Mouse (Mus musculus) intestine, postnatal 0 days (tissue): Measurements from ENCODE around the gene Ano3. TPM values are rescaled to one million over a fixed set of nuclear protein-coding genes. Genes with fewer than 3 reads are reported as not detected.

Experiments
- ATAC-seq: fragments of 200-750 bp; cut with Nextera tagmentation; 2 replicates; pipeline ENCODE4 v1.8.0; 2017; ENCODE audit warnings: mild to moderate bottlenecking, moderate TSS enrichment, moderate library complexity
- H3K27ac ChIP-seq: fragments of 300-500 bp; sonication (generic); 2 replicates; pipeline ENCODE4 v1.5.1; 2014; ENCODE audit warnings: mild to moderate bottlenecking, low read depth, low read length, moderate library complexity
- H3K27me3 ChIP-seq: fragments of 300-500 bp; sonication (generic); replicated peaks from 2 replicates; pipeline ENCODE4 v1.6.1; 2014; ENCODE audit warnings: low read length, mixed read lengths; ENCODE audit not compliant: control insufficient read depth, insufficient read depth
- H3K36me3 ChIP-seq: fragments of 300-500 bp; sonication (generic); 2 replicates; pipeline ENCODE4 v1.6.1; 2014; ENCODE audit warnings: mild to moderate bottlenecking, moderate library complexity; ENCODE audit not compliant: control insufficient read depth, insufficient read depth
- H3K4me1 ChIP-seq: fragments of 300-500 bp; sonication (generic); replicated peaks from 2 replicates; pipeline ENCODE4 v1.6.1; 2014; ENCODE audit warnings: antibody characterized with exemption, low read length, mixed read lengths; ENCODE audit not compliant: control insufficient read depth, insufficient read depth
- H3K4me2 ChIP-seq: fragments of 300-500 bp; sonication (generic); replicated peaks from 2 replicates; pipeline ENCODE4 v1.6.1; 2014; ENCODE audit warnings: low read depth, mild to moderate bottlenecking, moderate library complexity
- H3K4me3 ChIP-seq: fragments of 300-500 bp; sonication (generic); 2 replicates; pipeline ENCODE4 v1.5.1; 2014; ENCODE audit warnings: low read depth, low read length
- H3K9ac ChIP-seq: fragments of 300-500 bp; sonication (generic); 2 replicates; pipeline ENCODE4 v1.6.1; 2014; ENCODE audit warnings: mild to moderate bottlenecking, low read depth, low read length
- H3K9me3 ChIP-seq: fragments of 300-500 bp; sonication (generic); 2 replicates; pipeline ENCODE4 v1.6.1; 2016; ENCODE audit warnings: mixed run types; ENCODE audit not compliant: control insufficient read depth
- CTCF ChIP-seq: sonication (generic); IDR thresholded peaks from 2 replicates; pipeline ENCODE4 v1.5.1; 2016; ENCODE audit warnings: low read depth, mild to moderate bottlenecking, control low read depth, antibody characterized with exemption, moderate library complexity
- WGBS: fragments of 180-500 bp; shearing (Covaris S2); extraction: QIAGEN DNeasy Blood & Tissue Kit; methylation state at CpG from one replicate; pipeline ENCODE4 v1.1.7; 2014; 5-methylcytosine and 5-hydroxymethylcytosine counted together
- polyA plus RNA-seq: library from polyadenylated mRNA; unstranded; fragments of >200 nt; fragmentation: Nextera tagmentation; extraction: Ambion mirVana; gene quantifications from 2 replicates; pipeline ENCODE4 v1.2.1, GENCODE M21; 2015

Ano3 gene
- polyA plus RNA-seq, 1 experiment from 2014 or later: 0.01 TPM

GRCm38 (mm10) chr2:110929126-110929525 is 21.6 kb downstream of the Ano3 start:
- H3K4me2 ChIP-seq: no peak overlapping the region
- no peak for TF ChIP-seq CTCF

GRCm38 (mm10) chr2:110909506-110909905 is 41.2 kb downstream of the Ano3 start:
- WGBS: 51% methylated on average over 2 of the region's 2 CpGs
- Histone ChIP-seq H3K9me3 (no peaks in the 10 kb centered on the region), H3K27ac (no peak overlapping the region), H3K9ac (no peak overlapping the region), H3K4me1 (no peaks in the 10 kb centered on the region), H3K4me3 (no peak overlapping the region), H3K4me2 (no peak overlapping the region), H3K27me3 (no peaks in the 10 kb centered on the region), H3K36me3 (no peaks in the 10 kb centered on the region)
- ATAC-seq: no peak
- TF ChIP-seq CTCF: no peak

More at GRCm38 (mm10) chr2:110929126-110929525, 21.6 kb downstream of the Ano3 start:
- Histone ChIP-seq H3K9me3 (no peaks in the 10 kb centered on the region), H3K27ac (no peak overlapping the region), H3K9ac (no peak overlapping the region), H3K4me1 (no peaks in the 10 kb centered on the region), H3K4me3 (no peak overlapping the region), H3K36me3 (no peaks in the 10 kb centered on the region), H3K27me3 (no peaks in the 10 kb centered on the region)
- no peak for ATAC-seq

- 65% methylated on average over 3 of the region's 3 CpGs for WGBS
- H3K9me3 ChIP-seq: no peaks in the 10 kb centered on the region
- no peak overlapping the region for H3K9ac ChIP-seq
- TF ChIP-seq CTCF: no peak
- ATAC-seq: no peak
- H3K27me3 ChIP-seq: no peaks in the 10 kb centered on the region
- no peak overlapping the region for H3K4me2 ChIP-seq
- no peak overlapping the region for H3K4me3 ChIP-seq
- no peaks in the 10 kb centered on the region for H3K36me3 ChIP-seq
- no peaks in the 10 kb centered on the region for H3K4me1 ChIP-seq
- no peak overlapping the region for H3K27ac ChIP-seq
These were observed 44.2 kb downstream of the Ano3 start for GRCm38 (mm10) chr2:110906473-110906872.

GRCm38 (mm10) chr2:110896477-110897270 is 54.0 kb downstream of the Ano3 start:
- H3K4me1 ChIP-seq: no peaks in the 10 kb centered on the region
- no peak for TF ChIP-seq CTCF
- no peaks in the 10 kb centered on the region for H3K9me3 ChIP-seq
- no peak overlapping the region for H3K4me3 ChIP-seq
- 88% methylated on average over 2 of the region's 2 CpGs for WGBS
- no peak overlapping the region for H3K4me2 ChIP-seq
- ATAC-seq: no peak
- H3K36me3 ChIP-seq: no peaks in the 10 kb centered on the region
- no peak overlapping the region for H3K9ac ChIP-seq
- H3K27ac ChIP-seq: no peak overlapping the region
- no peaks in the 10 kb centered on the region for H3K27me3 ChIP-seq

GRCm38 (mm10) chr2:110871650-110872049 is 79.1 kb downstream of the Ano3 start:
- 82% methylated on average over 4 of the region's 4 CpGs for WGBS
- Histone ChIP-seq H3K4me1 (no peaks in the 10 kb centered on the region), H3K27me3 (no peaks in the 10 kb centered on the region)

GRCm38 (mm10) chr2:110865584-110865983 is 85.1 kb downstream of the Ano3 start:
- no peaks in the 10 kb centered on the region for H3K27me3 ChIP-seq
- no peaks in the 10 kb centered on the region for H3K4me1 ChIP-seq
- no peak overlapping the region for H3K4me2 ChIP-seq
- H3K9me3 ChIP-seq: no peaks in the 10 kb centered on the region
- no peak overlapping the region for H3K9ac ChIP-seq
- WGBS: 48% methylated on average over 3 of the region's 3 CpGs
- ATAC-seq: no peak
- TF ChIP-seq CTCF: no peak
- no peaks in the 10 kb centered on the region for H3K36me3 ChIP-seq
- H3K4me3 ChIP-seq: no peak overlapping the region
- no peak overlapping the region for H3K27ac ChIP-seq

More at GRCm38 (mm10) chr2:110871650-110872049, 79.1 kb downstream of the Ano3 start:
- no peaks in the 10 kb centered on the region for H3K36me3 ChIP-seq
- ATAC-seq: no peak
- no peak overlapping the region for H3K27ac ChIP-seq
- TF ChIP-seq CTCF: no peak
- H3K9ac ChIP-seq: no peak overlapping the region
- H3K4me2 ChIP-seq: no peak overlapping the region
- no peaks in the 10 kb centered on the region for H3K9me3 ChIP-seq
- no peak overlapping the region for H3K4me3 ChIP-seq

- Histone ChIP-seq H3K36me3 (no peaks in the 10 kb centered on the region), H3K4me2 (no peak overlapping the region), H3K4me1 (no peaks in the 10 kb centered on the region), H3K9me3 (no peaks in the 10 kb centered on the region), H3K27ac (no peak overlapping the region), H3K27me3 (no peaks in the 10 kb centered on the region), H3K4me3 (no peak overlapping the region), H3K9ac (no peak overlapping the region)
- no peak for TF ChIP-seq CTCF
- whole genome bisulfite sequencing: 94% methylated on average over 4 of the region's 4 CpGs
- no peak for ATAC-seq
These were observed 87.3 kb downstream of the Ano3 start for GRCm38 (mm10) chr2:110863376-110863775.
